Mouse (Mus musculus): ENCODE results near the gene Gnat3.

Gnat3 gene

GRCm38 (mm10) chr5:18006157-18006556 lies 43.8 kb downstream of the Gnat3 start:
- WGBS = 89% methylated on average over 2 of the region's 2 CpGs

GRCm38 (mm10) chr5:18010301-18010700 lies 48.0 kb downstream of the Gnat3 start:
- WGBS = 72% methylated on average over 5 of the region's 5 CpGs

- WGBS = 64% methylated on average over 2 of the region's 2 CpGs
Measured at GRCm38 (mm10) chr5:18013196-18013595, 50.8 kb downstream of the Gnat3 start.

- WGBS = 80% methylated on average over 4 of the region's 4 CpGs
Measured at GRCm38 (mm10) chr5:18014209-18014829, 52.0 kb downstream of the Gnat3 start.

- WGBS = 96% methylated on average over 3 of the region's 3 CpGs
Measured at GRCm38 (mm10) chr5:18027531-18027930, 65.2 kb downstream of the Gnat3 start.

- WGBS = 57% methylated on average over 14 of the region's 14 CpGs
Measured at GRCm38 (mm10) chr5:18035848-18036638, 73.7 kb downstream of the Gnat3 start.

GRCm38 (mm10) chr5:18043022-18043421 lies 80.7 kb downstream of the Gnat3 start:
- WGBS = 7% methylated on average over 2 of the region's 2 CpGs

GRCm38 (mm10) chr5:18048841-18049240 lies 86.5 kb downstream of the Gnat3 start:
- WGBS = 84% methylated on average over 1 of the region's 1 CpGs

GRCm38 (mm10) chr5:18055323-18055722 lies 93.0 kb downstream of the Gnat3 start:
- WGBS = 65% methylated on average over 2 of the region's 2 CpGs
